Mouse (Mus musculus): Measurements from ENCODE around the gene Hk2.

Hk2 gene

GRCm38 (mm10) chr6:82770286-82770685 is 4.0 kb downstream of the Hk2 start:
- no peak for DNase-seq (ENCODE audit: low spot score)

DNA sequence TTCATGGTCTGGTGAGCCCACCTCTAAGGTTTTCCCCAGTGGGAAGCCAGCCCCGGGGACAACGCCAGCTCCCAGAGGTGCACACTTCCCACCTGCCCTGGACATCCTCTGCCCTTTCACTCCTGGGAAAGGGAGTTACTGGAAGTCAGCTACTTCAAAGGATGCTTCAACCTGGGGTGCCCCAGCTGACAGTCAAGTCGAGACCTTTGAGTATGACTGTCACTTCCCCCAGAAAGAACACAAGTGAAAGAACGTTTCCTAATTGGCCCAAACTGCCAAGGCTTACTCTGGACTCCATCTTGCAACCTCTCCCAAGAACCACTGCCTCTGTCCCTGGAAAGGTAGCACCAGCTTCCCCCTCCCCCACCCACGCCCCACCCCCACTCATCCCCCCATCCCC is 4.5 kb downstream of the Hk2 start:
- DNase-seq (ENCODE audit: low spot score), result no peak

DNA sequence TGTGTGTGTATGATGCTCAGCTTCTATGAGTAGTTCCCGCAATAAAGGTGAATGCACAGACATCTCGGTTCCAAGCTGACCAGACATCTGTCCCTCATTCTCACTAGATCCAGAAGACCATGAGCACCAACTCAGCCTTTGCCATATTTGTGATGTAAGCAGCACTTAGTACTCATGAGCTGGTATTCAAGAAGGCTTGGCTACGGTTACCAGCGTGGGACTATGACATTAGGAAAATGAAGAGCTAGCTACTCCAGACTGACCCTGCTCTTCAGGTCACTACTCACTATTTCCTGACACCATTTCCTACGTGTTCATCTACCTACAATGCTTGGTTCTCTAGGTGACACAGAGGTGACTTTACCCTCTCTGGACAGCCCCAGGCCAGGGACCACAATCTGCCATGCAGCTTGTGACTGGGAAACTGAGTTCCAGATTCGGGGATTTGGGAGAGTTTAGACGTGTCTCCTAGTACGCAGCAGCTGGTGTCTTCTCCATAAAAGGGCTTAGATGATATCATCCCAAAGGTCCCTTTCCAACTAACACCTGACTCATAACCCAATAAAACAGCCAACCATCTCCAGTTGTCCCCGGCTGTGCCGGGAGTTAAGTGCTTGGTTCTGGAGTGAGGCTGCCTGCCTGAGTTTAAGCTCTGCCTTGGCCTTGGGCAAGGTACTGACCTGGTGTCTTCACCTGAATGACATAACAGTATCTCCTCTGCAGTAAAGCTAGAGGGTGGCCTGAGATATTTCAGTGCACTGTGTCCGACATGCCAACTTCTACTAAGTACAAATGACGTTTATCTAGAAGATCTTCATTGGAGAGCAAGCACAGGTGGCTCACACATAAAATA is 6.3 kb downstream of the Hk2 start:
- no peak for DNase-seq (ENCODE audit: low spot score)

- no peak for DNase-seq (ENCODE audit: low spot score)
Observed at GRCm38 (mm10) chr6:82766636-82767035, 7.6 kb downstream of the Hk2 start.

GRCm38 (mm10) chr6:82765261-82765660 is 9.0 kb downstream of the Hk2 start:
- no peak for DNase-seq (ENCODE audit: low spot score)

GRCm38 (mm10) chr6:82763871-82764503 is 10.3 kb downstream of the Hk2 start:
- no peak for DNase-seq (ENCODE audit: low spot score)

- no peak for DNase-seq (ENCODE audit: low spot score)
Observed at GRCm38 (mm10) chr6:82762728-82763127, 11.5 kb downstream of the Hk2 start.

DNA sequence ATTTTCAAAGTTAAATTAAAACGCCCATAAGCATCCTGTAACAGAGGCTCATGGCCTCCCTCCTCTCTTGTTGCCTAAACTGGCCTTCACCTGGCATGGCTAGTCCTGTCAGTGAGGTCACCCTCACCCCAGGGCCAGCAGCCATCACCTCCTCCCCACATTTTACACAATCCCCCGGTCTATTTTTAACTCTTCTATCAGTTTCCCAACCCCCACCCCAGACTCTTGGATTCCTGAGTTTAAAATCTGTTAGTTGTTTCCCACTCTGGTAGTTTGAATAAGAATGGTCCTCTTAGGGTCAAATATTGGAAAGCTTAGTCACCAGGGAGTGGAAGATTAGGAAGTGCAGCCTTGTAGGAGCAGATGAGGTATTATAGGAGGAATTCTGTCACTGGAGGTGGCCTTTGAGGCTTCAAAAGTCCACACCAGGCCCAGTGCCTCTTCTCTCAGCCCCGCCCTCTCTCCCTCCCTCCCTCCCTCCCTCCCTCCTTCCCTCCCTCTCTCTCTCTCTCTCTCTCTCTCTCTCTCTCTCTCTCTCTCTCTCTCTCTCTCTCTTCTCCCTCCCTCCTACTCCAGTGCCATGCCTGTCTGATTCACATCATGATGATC is 13.4 kb downstream of the Hk2 start:
- no peak for DNase-seq (ENCODE audit: low spot score)

GRCm38 (mm10) chr6:82759241-82759640 is 15.0 kb downstream of the Hk2 start:
- DNase-seq (ENCODE audit: low spot score), result no peak

- DNase-seq (ENCODE audit: low spot score), result no peak
Observed at GRCm38 (mm10) chr6:82756799-82757210, 17.4 kb downstream of the Hk2 start.

DNA sequence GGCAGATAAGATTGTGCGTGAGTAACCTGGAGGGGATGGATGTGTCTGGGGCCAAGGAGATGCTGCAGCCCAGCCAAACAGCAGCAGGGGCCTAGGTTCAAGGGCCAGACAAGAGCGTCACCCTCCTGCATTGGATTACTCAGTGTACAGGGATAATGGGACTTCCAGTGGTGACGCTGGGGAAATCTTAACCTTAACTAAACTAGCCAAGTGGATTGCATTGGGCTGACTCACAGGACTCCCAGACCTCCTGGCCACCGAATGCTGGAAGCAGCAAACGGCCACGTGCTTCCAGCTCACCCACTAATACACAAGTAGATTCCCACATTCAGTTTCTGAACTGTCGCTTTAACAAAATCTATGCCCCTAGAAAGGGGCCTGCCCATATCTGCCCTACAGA is 18.0 kb downstream of the Hk2 start:
- DNase-seq (ENCODE audit: low spot score), result no peak

- no peak for DNase-seq (ENCODE audit: low spot score)
Observed at GRCm38 (mm10) chr6:82755338-82755737, 18.9 kb downstream of the Hk2 start.

DNA sequence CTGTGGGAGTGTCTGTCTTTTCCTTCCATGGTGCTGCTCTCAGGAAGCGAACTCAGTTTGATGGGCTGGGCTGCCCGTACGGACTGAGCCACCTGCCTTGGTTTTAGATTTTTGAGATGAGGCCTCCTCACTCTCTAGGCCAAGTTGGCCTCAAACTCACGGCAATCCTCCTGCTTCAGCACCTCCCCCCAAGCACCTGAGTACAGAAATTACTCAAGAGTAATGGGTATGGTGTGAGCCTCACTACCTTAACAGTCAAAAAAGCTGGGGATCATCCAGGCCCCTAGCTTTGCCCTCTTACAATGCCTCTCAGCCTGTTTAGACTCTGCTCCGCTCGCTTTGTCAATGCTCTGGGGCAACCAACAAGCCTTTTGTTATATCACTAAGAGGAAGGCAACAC is 19.5 kb downstream of the Hk2 start:
- DNase-seq (ENCODE audit: low spot score), result no peak

DNA sequence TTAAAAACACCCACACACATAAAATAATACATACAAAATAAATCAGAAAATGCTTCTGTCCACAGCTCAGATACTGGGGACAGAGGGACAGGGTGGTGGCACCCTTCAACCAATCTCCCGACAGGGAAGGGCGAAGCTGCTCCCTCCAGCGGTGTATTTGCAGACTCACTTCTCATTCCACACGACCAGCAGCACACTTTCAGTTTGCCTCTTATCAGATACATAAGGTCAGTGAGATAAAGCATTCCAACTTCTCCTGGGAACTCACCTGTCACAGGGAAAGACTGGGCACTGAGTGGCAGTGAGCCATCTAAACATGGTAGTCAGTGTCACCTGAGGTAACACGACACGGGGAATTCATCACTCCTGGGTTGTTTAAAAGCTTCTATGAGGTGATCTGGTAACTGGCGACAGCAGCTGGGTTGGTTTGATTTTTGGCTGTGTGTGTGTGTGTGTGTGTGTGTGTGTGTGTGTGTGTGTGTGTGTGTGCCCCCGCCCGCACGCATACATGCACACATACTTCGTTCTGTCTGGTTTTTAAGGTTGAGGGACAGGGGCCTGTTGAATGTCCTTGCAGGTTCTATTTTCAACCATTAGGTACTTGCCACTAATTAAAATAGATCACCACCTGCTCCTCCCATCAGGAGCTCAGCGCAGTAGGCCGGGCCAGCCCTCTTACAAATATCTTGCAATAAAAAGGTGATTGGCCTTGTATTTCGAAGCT is 20.5 kb downstream of the Hk2 start:
- DNase-seq (ENCODE audit: low spot score), result no peak

DNA sequence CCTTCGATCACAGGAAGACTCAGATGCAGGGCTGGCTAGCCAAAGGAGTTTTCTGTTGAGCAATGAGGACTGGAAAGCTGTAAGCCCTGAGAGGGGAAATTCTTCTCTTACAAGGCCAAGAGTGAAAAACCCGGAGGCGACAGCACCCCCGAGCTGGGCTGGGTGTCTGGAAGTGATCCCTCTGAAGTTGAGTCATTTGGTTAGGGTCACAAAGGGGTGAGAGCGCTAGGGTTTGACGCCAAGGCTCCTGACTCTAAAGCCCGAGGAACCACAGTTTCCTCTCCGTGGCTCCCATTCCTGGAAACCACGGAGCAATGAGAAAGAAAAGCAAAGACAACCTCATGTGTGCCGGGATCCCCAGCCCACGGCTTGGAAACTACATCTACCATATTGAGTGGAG is 21.2 kb downstream of the Hk2 start:
- DNase-seq (ENCODE audit: low spot score), result no peak

GRCm38 (mm10) chr6:82751791-82752190 is 22.5 kb downstream of the Hk2 start:
- DNase-seq (ENCODE audit: low spot score), result no peak

DNA sequence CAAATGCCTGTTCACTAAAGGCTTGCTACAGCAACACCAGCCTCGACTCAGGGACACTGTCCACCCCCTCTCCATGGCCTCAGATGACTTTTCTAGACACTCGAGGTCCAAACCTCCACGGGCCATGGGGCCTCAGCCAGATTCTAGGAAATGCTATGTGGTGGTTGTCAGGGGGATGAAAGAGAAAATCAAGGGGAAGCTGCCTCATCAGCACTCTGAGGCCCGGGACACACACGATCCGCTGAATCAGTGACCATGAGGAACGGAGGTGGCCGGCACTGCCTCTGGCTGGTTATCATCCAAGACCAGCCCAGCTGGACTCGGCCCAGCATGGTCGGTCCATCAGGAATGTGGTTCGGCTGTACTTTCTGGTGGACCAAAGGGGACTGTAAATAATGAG is 23.2 kb downstream of the Hk2 start:
- DNase-seq (ENCODE audit: low spot score), result no peak

- DNase-seq (ENCODE audit: low spot score), result no peak
Observed at GRCm38 (mm10) chr6:82750063-82750462, 24.2 kb downstream of the Hk2 start.

DNA sequence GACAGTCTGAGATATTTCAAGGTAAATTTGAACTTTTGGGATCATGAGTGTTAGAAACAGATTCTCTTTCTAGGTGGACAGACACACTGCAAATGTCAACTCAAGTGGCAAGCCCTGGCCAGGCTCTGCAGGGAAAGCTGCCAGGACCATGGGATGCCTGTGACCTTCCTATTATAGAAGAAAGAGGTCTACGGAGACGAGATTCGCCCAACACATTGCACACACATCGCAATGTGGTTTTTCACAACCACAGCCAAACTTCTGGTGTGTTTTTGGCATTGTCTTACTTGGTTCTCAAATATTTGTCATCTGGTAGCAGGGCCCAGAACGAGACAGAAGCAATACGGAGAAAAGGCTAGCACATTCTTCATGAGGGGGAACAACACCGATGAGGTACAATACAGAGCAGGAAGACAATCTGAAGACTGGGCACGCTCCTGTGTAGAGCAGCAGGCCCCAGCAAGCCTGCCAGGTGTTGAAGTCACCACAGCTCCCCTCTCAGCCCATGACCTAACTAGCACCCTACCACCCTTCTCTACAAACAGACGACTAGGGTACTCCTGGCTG is 26.1 kb downstream of the Hk2 start:
- no peak for DNase-seq (ENCODE audit: low spot score)

GRCm38 (mm10) chr6:82747085-82747484 is 27.2 kb downstream of the Hk2 start:
- DNase-seq (ENCODE audit: low spot score), result no peak

GRCm38 (mm10) chr6:82744553-82744952 is 29.7 kb downstream of the Hk2 start:
- DNase-seq (ENCODE audit: low spot score), result no peak

GRCm38 (mm10) chr6:82741518-82741880 is 32.8 kb downstream of the Hk2 start:
- DNase-seq (ENCODE audit: low spot score), result no peak
